20 mouse cellular contexts compared by ENCODE assay signal in the genomic region with DNA sequence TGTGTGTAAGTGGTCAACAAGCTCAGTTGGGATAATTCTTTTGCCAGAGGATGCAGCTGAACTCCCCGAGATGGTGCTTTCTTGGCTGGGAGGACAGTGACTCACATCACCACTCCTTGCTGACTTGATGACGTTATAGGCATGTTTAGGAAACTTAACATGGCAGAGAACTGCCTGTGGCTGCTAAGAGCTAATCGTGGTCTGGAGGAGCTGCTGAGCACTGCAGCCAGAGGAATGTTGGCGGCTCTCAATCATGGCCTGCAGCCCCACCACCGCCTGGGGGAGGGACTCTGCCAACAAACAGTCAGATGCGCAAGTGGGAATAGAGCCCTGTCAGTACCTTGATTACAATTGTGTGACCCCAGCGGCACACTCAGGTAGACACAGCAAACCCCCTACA. TPM values are rescaled to one million over a fixed set of nuclear protein-coding genes. Genes with fewer than 3 reads are reported as not detected.
DNase-seq lines count a peak whose midpoint lies in the region; ATAC-seq lines count a peak whose summit lies in the region.
"Had no signal": no experiment of that assay in that cellular context is flagged by ENCODE, and none has a peak within 500 bp of the region (broad histone marks: within the 10 kb centered on the region; RNA-seq: fewer than 3 reads in every experiment).

No protein-coding gene starts in this region.

- peaks cover 14% of the 10 kb centered on the region for H3K4me1 ChIP-seq in heart, embryonic 16.5 days (ENCODE audit: control insufficient read depth, insufficient read depth, low read length)
- H3K4me1 ChIP-seq: limb, embryonic 13.5 days; lung, embryonic 15.5 days had no signal

- no peaks in the 10 kb centered on the region for H3K36me3 ChIP-seq in heart, embryonic 16.5 days (ENCODE audit: control insufficient read depth, insufficient read depth)
- H3K36me3 ChIP-seq: G1E; heart, embryonic 13.5 days; limb, embryonic 13.5 days; lung, embryonic 15.5 days had no signal

- WGBS in heart, embryonic 16.5 days, result 28% methylated on average over 7 of the region's 7 CpGs

- H3K4me2 ChIP-seq in heart, embryonic 16.5 days (ENCODE audit: low read depth, low read length), result no peak overlapping the region
- H3K4me2 ChIP-seq: heart, embryonic 13.5 days; limb, embryonic 13.5 days; lung, embryonic 15.5 days; midbrain, embryonic 11.5 days had no signal

- DNase-seq in cerebellum, postnatal 10 days, result peak; percentile 59 to 66
- DNase-seq in cerebellum, adult 11 months, result no peak
- DNase-seq in 416B (ENCODE audit: low read depth), result peak; percentile 45
- DNase-seq in gastrocnemius, adult 8-10 months (ENCODE audit: low spot score in 2 of 2), result peak; percentile 25 to 58
- DNase-seq in urinary bladder, postnatal 25 days (ENCODE audit: low spot score), result no peak
- DNase-seq in spleen, adult 18-20 months, result no peak
- no peak for DNase-seq in spleen, postnatal 4 days (ENCODE audit: low spot score in 2 of 2)
- DNase-seq: kidney, postnatal 36 days; thymus, adult 2 months had no signal

- no peak overlapping the region for H3K4me3 ChIP-seq in heart, embryonic 16.5 days (ENCODE audit: low read length)
- H3K4me3 ChIP-seq: heart, embryonic 13.5 days; limb, embryonic 13.5 days; lung, embryonic 15.5 days had no signal

- H3K27ac ChIP-seq in heart, embryonic 16.5 days (ENCODE audit: low read length), result 0 out of 2 replicates have a peak overlapping the region, but pooled peaks have one; percentile 48
- H3K27ac ChIP-seq: heart, embryonic 13.5 days; limb, embryonic 13.5 days; lung, embryonic 15.5 days had no signal

- H3K9me3 ChIP-seq in heart, embryonic 16.5 days (replicated peaks; ENCODE audit: control insufficient read depth, low read length), result no peaks in the 10 kb centered on the region
- H3K9me3 ChIP-seq: G1E; heart, embryonic 13.5 days; limb, embryonic 13.5 days; lung, embryonic 15.5 days had no signal

- ATAC-seq in heart, embryonic 16.5 days (replicated peaks; ENCODE audit: extremely low read depth, insufficient read depth, low FRiP score), result peak; percentile 88
- ATAC-seq: forebrain, embryonic 16.5 days; intestine, embryonic 16.5 days had no signal

- no peak overlapping the region for H3K9ac ChIP-seq in heart, embryonic 16.5 days (ENCODE audit: low read length)
- H3K9ac ChIP-seq: heart, embryonic 13.5 days; limb, embryonic 13.5 days; lung, embryonic 15.5 days had no signal

- no peaks in the 10 kb centered on the region for H3K27me3 ChIP-seq in heart, embryonic 16.5 days (ENCODE audit: control insufficient read depth, insufficient read depth, low read length)
- H3K27me3 ChIP-seq: heart, embryonic 13.5 days; limb, embryonic 13.5 days; lung, embryonic 15.5 days had no signal

RNA-seq across cellular contexts. Expression of gene Ppm1l, which starts 44.8 kb away (rescaled TPM):
- 100 to 1,000 TPM; 102 to 132 (median 111) TPM for total RNA-seq in gastrocnemius, adult 8-10 months (2022)
- 8.4 and 9.9 TPM in 2 replicates for polyA plus RNA-seq in heart, embryonic 16.5 days (2015; fragmentation: Nextera tagmentation; extraction: Ambion mirVana)

RNA-seq across cellular contexts. Expression of gene Arl14, which starts 49.6 kb away (rescaled TPM):
- not detected for total RNA-seq in gastrocnemius, adult 8-10 months (2022)
- polyA plus RNA-seq in heart, embryonic 16.5 days (2015; fragmentation: Nextera tagmentation; extraction: Ambion mirVana), result not detected in 2 replicates
- total RNA-seq: common myeloid progenitor, adult 5-6 weeks; G1E had no signal
- polyA plus RNA-seq: forebrain, embryonic 16.5 days; G1E; heart, embryonic 13.5 days; limb, embryonic 13.5 days; midbrain, embryonic 11.5 days; neural tube, embryonic 11.5 days; spleen, adult 2 months; thymus, adult 2 months had no signal

Comparison
In these comparisons a context has a peak if more than half of its experiments do, and no peak if none do; other contexts are left out.
1. DNase-seq: peak in cerebellum, postnatal 10 days (2 of 2), 416B (single experiment) and gastrocnemius, adult 8-10 months (2 of 2); none in cerebellum, adult 11 months (single experiment), urinary bladder, postnatal 25 days (single experiment), spleen, adult 18-20 months (0 of 2) and spleen, postnatal 4 days (0 of 2).